Mouse (Mus musculus) heart, postnatal 4 days (tissue): ENCODE results near the gene Slc23a2. TPM values are rescaled to one million over a fixed set of nuclear protein-coding genes. Genes with fewer than 3 reads are reported as not detected.

Experiments used
- DNase-seq: peaks from one replicate; pipeline ENCODE4 v3.0.0; 2021
- total RNA-seq, 2 experiments: library from RNA; stranded (reverse); gene quantifications; 2 replicates each; pipeline ENCODE4 v1.2.3; 2021

The Slc23a2 gene
- total RNA-seq, 2 experiments from 2014 or later: 20.3 to 22.8 TPM

GRCm38 (mm10) chr2:132047364-132047763, 97.5 kb downstream of the Slc23a2 start:
- no peak for DNase-seq

- DNase-seq: no peak
Observed at GRCm38 (mm10) chr2:132046659-132047058, 98.2 kb downstream of the Slc23a2 start.

- no peak for DNase-seq
Observed at GRCm38 (mm10) chr2:132044320-132045274, 100.3 kb downstream of the Slc23a2 start.

- DNase-seq: peak; percentile 83
Observed at GRCm38 (mm10) chr2:132043101-132043621, 101.7 kb downstream of the Slc23a2 start.

GRCm38 (mm10) chr2:132039894-132040293, 105.0 kb downstream of the Slc23a2 start:
- no peak for DNase-seq

GRCm38 (mm10) chr2:132036326-132036725, 108.6 kb downstream of the Slc23a2 start:
- no peak for DNase-seq

- no peak for DNase-seq
Observed at GRCm38 (mm10) chr2:132035470-132035835, 109.5 kb downstream of the Slc23a2 start.

GRCm38 (mm10) chr2:132034590-132035469, 110.1 kb downstream of the Slc23a2 start:
- no peak for DNase-seq

GRCm38 (mm10) chr2:132031364-132032095, 113.4 kb downstream of the Slc23a2 start:
- DNase-seq: no peak

GRCm38 (mm10) chr2:132030418-132031363, 114.2 kb downstream of the Slc23a2 start:
- peak; percentile 57 for DNase-seq

- peak; percentile 83 for DNase-seq
Observed at GRCm38 (mm10) chr2:132029646-132030417, 115.1 kb downstream of the Slc23a2 start, which contains the start of gene Rassf2. Gene Rassf2 (minus strand): TSS chr2:132030258.

- DNase-seq: peak; percentile 45
Observed at GRCm38 (mm10) chr2:132028894-132029605, 115.9 kb downstream of the Slc23a2 start.

- no peak for DNase-seq
Observed at GRCm38 (mm10) chr2:132028107-132028506, 116.8 kb downstream of the Slc23a2 start.

GRCm38 (mm10) chr2:132027366-132027765, 117.5 kb downstream of the Slc23a2 start:
- DNase-seq: peak; percentile 42

- DNase-seq: no peak
Observed at GRCm38 (mm10) chr2:132024028-132024427, 120.9 kb downstream of the Slc23a2 start.

GRCm38 (mm10) chr2:132022621-132023020, 122.3 kb downstream of the Slc23a2 start:
- DNase-seq: no peak

- DNase-seq: no peak
Observed at GRCm38 (mm10) chr2:132021616-132022015, 123.3 kb downstream of the Slc23a2 start.

- DNase-seq: no peak
Observed at GRCm38 (mm10) chr2:132020991-132021541, 123.8 kb downstream of the Slc23a2 start.

GRCm38 (mm10) chr2:132020420-132020819, 124.5 kb downstream of the Slc23a2 start:
- DNase-seq: no peak
